Mouse (Mus musculus) heart, adult 2 months (tissue): ENCODE measurements around the gene Ptpn4.

Source experiments
- CTCF ChIP-seq: fragments of 200-600 bp; IDR thresholded peaks from 2 replicates; pipeline ENCODE4 v1.8.1; 2022; ENCODE audit warnings: antibody characterized with exemption, mild to moderate bottlenecking, moderate library complexity
- EP300 ChIP-seq: fragments of 200-500 bp; IDR thresholded peaks from 2 replicates; pipeline ENCODE4 v1.6.1; 2011; ENCODE audit warnings: low read depth, low read length, control low read depth; ENCODE audit not compliant: insufficient read depth
- POLR2A ChIP-seq: fragments of 200-500 bp; IDR thresholded peaks from 2 replicates; pipeline ENCODE4 v1.6.1; 2011; ENCODE audit warnings: mild to moderate bottlenecking, low read depth, low read length, control low read depth; ENCODE audit not compliant: insufficient read depth

DNA sequence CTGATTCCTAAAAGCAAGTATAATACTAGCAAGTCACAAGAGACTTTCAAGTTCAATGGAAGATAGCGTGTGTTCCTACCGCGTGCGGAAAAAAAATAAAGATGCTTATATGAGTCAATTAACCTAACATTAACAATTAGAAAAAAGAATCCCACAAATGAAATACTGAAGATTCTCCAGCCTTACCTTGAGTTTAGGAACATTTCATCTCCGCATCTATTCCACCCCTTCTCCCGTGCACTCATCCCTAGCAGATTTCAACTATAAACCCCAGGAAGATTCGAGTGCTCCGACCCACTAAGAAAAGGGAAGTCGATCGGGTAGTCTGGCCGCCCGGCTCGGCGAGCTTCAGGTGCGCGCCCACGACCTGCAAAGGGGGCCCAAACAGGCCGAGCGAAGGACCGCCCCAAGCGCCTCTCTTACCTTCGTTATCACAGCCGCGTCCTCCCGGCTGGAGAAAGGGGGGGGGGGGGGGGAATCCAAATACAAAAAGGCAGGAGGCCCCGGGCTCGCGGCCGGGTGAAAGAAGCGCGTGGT, 866 bp downstream of the Ptpn4 start:
- no peak for TF ChIP-seq CTCF
- TF ChIP-seq POLR2A, result no peak
- TF ChIP-seq EP300, result no peak
